Mouse (Mus musculus): ENCODE results near the gene Olfr1391. TPM values are rescaled to one million over a fixed set of nuclear protein-coding genes. Genes with fewer than 3 reads are reported as not detected.
A peak's percentile ranks its signal among the peaks of the same experiment; 100 is the strongest.
"Not testable (repeated sequence)": the region's sequence is repeated elsewhere in the genome, so short reads cannot be mapped to it uniquely, and the experiment has no call there.

The Olfr1391 gene
- not detected for total RNA-seq (2021)

GRCm38 (mm10) chr11:49322442-49322841 lies at the start of gene Olfr1391:
Olfr1391 (plus strand) TSS chr11:49322742.
- DNase-seq (ENCODE audit: extremely low spot score in 1 of 2, low spot score in 1 of 2) = no peak

- no peak for DNase-seq (ENCODE audit: extremely low spot score in 1 of 2, low spot score in 1 of 2)
Measured at GRCm38 (mm10) chr11:49273834-49274519, 48.6 kb upstream of the Olfr1391 start.

GRCm38 (mm10) chr11:49278222-49278621 lies 44.3 kb upstream of the Olfr1391 start, which contains the start of gene Olfr1393:
Olfr1393 (plus strand) TSS chr11:49278304.
- no peak for DNase-seq (ENCODE audit: extremely low spot score in 1 of 2, low spot score in 1 of 2)

DNA sequence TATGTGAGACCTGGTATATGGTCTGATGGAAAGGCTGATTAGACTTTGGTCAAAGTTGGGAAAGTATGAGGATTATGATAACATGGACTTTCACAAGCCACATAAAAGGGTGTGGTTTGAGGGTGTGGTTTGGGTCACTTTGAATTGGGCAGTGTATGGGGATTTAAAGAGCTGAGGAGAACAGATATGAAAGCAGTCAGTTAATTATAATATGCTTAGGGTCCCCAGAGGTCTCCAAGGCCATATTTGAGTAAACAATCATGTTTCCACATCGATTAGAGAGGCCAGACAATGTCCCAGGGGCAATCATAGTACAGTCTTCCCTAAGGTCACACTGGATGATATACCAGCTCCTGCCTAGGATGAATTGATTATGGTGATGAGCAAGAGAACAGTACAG lies 37.6 kb upstream of the Olfr1391 start, which contains the start of gene Olfr1392:
Gene Olfr1392, plus strand, starts transcription at position 301 of the 400 bp plus-strand sequence.
- not testable (repeated sequence) for DNase-seq (ENCODE audit: extremely low spot score in 1 of 2, low spot score in 1 of 2)

DNA sequence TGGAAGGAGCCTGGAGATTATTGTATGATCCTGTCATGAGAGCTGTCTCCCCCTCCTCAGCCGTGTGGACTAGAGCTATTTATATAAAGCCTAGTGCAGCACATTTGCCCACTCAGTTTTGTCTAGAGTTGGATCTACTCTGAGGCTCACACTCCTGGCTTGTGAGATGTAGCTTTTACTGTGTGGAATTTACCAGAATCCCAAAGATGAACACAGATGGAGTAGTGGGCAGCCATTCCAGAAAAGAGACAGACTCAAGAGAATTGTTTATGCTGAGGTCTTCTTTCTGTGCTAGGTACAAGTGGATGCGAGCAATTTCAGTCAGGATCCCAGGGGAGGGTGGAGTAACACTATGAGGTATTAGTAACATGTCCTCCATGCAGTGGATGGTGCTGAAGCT lies 35.3 kb upstream of the Olfr1391 start:
- no peak for DNase-seq (ENCODE audit: extremely low spot score in 1 of 2, low spot score in 1 of 2)

GRCm38 (mm10) chr11:49292777-49293176 lies 29.8 kb upstream of the Olfr1391 start:
- peak in 1 of 2 experiments; percentile 31 for DNase-seq (ENCODE audit: extremely low spot score in 1 of 2, low spot score in 1 of 2)

GRCm38 (mm10) chr11:49304441-49304840 lies 18.1 kb upstream of the Olfr1391 start, which contains the start of gene Olfr10:
Olfr10 (plus strand) TSS chr11:49304741.
- no peak for DNase-seq (ENCODE audit: extremely low spot score in 1 of 2, low spot score in 1 of 2)

DNA sequence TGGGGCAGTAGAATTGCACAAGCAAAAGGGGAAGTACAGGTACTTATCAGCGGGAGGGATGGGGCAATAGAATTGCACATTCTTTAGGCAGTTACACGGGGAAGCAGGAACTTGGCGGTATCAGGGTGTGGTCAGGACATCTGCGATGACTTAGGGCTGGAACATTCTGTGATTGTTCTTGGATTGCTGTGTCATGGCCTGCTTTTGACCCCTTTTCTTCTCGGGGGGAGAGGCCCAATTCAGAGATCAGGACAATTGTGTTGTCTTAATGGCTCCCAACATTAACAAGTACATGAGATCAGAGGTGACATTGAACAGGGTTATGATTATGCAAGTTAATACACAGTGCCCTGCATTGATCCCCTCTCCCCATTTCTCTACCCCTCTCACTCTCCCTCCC lies 14.0 kb upstream of the Olfr1391 start:
- DNase-seq (ENCODE audit: extremely low spot score in 1 of 2, low spot score in 1 of 2) = not testable (repeated sequence)

DNA sequence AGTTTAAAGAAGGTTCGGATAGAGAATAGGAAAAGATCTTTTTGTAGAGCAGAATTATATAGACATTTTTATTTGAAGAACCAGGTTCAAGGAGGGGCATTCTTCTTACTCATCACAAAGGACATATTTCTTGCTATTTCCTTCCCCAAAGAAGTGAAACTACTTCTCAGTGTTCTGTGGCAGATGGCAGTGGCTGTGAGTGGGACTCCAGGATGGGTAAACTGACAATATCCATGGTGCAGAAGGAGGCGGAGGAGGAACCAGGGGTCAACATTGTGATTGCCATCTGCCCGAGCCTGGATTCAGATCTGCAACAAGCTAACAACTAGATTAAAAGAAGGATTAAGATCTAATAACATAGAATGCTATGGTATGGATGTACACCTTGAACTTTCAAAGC lies 4.2 kb downstream of the Olfr1391 start:
- no peak for DNase-seq (ENCODE audit: extremely low spot score in 1 of 2, low spot score in 1 of 2)

GRCm38 (mm10) chr11:49329686-49330085 lies 7.1 kb downstream of the Olfr1391 start:
- DNase-seq (ENCODE audit: extremely low spot score in 1 of 2, low spot score in 1 of 2) = no peak

- no peak for DNase-seq (ENCODE audit: extremely low spot score in 1 of 2, low spot score in 1 of 2)
Measured at GRCm38 (mm10) chr11:49334888-49335287, 12.3 kb downstream of the Olfr1391 start, which contains the start of gene Olfr1390. Olfr1390 (plus strand) TSS chr11:49335188.

DNA sequence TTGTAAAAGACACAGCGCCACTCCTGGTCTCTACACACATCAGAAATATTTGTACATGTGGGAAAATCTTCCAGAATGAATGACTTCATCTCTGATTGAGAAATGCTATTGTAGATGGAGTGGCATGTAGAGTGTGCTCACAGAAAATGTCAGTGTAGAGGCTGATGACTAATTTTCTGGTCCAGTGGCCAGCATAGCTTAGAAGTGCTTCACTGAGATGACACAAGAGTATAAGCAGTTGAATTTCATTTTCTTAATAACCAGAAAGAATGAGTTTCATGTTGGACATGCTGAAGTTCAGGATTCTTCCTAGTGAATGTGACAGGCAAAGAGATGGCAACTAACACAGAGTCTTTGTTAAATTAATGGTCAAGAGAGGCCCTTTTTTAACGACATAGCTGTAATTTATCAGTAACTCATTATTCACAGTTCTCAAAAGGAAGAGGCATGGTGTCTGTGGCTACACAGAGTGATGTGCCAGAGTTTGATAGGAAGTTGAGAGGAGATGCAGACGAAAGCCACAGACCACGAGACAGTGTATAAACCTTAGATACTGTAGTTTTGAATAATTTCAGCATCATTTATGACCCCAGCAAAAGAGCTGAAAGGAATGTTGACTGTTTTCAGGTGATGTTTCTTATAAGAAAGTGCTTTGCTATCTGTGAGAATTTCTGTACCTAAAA lies 14.7 kb downstream of the Olfr1391 start:
- no peak for DNase-seq (ENCODE audit: extremely low spot score in 1 of 2, low spot score in 1 of 2)

Other genes starting within 250 kb of the Olfr1391 start
- under 1 TPM; 0.33 to 0.44 TPM for gene Ifi47, start 246.2 kb upstream of the Olfr1391 start, total RNA-seq (2021)
- gene Olfr1396, start 207.9 kb upstream of the Olfr1391 start, total RNA-seq (2021) = not detected
- not detected for gene Olfr1395, start 180.5 kb upstream of the Olfr1391 start, total RNA-seq (2021)
- gene Olfr1394, start 168.4 kb upstream of the Olfr1391 start, total RNA-seq (2021) = not detected
- gene Btnl9, start 135.6 kb upstream of the Olfr1391 start, total RNA-seq (2021) = not detected
- 10 to 100 TPM; 37.9 to 39.3 TPM for gene Zfp62, start 119.5 kb upstream of the Olfr1391 start, total RNA-seq (2021)
- 10 to 100 TPM; 54.4 to 57.0 TPM for gene Mgat1, start 78.6 kb upstream of the Olfr1391 start, total RNA-seq (2021)
- not detected for gene Olfr1393, start 44.4 kb upstream of the Olfr1391 start, total RNA-seq (2021)
- gene Olfr1392, start 37.5 kb upstream of the Olfr1391 start, total RNA-seq (2021) = not detected
- gene Olfr10, start 18.0 kb upstream of the Olfr1391 start, total RNA-seq (2021) = not detected
- gene Olfr1390, start 12.4 kb downstream of the Olfr1391 start, total RNA-seq (2021) = not detected
- gene Olfr1389, start 100.3 kb downstream of the Olfr1391 start, total RNA-seq (2021) = not detected
- under 1 TPM; 0.42 to 0.59 TPM for gene Olfr1388, start 113.9 kb downstream of the Olfr1391 start, total RNA-seq (2021)
- gene Olfr1387, start 132.6 kb downstream of the Olfr1391 start, total RNA-seq (2021) = not detected
- not detected for gene Olfr1386, start 142.3 kb downstream of the Olfr1391 start, total RNA-seq (2021)
- gene Olfr1385, start 166.3 kb downstream of the Olfr1391 start, total RNA-seq (2021) = not detected
- not detected for gene Olfr1384, start 184.0 kb downstream of the Olfr1391 start, total RNA-seq (2021)
- gene Olfr1383, start 196.9 kb downstream of the Olfr1391 start, total RNA-seq (2021) = under 1 TPM in 1 of 2 experiments, not detected in 1; 0.40 TPM
- gene Olfr1382, start 205.5 kb downstream of the Olfr1391 start, total RNA-seq (2021) = not detected
- not detected for gene Olfr1381, start 220.7 kb downstream of the Olfr1391 start, total RNA-seq (2021)
- not detected for gene Olfr1380, start 234.1 kb downstream of the Olfr1391 start, total RNA-seq (2021)

All from layer of hippocampus, postnatal 25 days (tissue).